Mouse (Mus musculus): ENCODE results near the gene Hormad2.

DNA sequence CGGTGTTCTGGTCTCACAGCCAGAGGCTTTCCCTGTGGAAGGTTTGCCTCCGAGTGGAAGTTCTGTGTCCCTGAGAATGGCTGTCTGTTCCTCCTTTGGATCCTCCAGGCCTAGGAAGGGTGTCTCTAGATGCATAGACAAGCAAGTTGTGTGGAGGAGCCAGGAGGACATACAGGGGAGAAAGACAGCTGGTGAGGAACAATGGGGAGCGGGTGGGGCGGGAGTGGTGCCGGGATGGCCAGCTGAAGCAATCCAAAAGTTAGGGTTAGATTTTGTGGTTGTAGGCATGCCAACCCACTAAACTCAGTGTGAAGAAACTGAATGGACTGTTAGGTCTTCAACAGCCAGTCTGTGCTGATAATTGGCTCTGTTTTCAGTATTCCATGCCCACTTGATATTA is 30.8 kb upstream of the Hormad2 start:
- TF ChIP-seq MAFK (IDR thresholded peaks at IDR 0.05; ENCODE audit: borderline replicate concordance, low read depth, low read length) (no peak), EP300 (IDR thresholded peaks at IDR 0.05; ENCODE audit: low read depth in 1 of 2, low read length in 2 of 2) (no peak), ZKSCAN1 (IDR thresholded peaks at IDR 0.05; ENCODE audit: low read depth, low read length) (no peak), CHD2 (IDR thresholded peaks at IDR 0.05; ENCODE audit: low read length) (no peak), CHD1 (IDR thresholded peaks at IDR 0.05; ENCODE audit: low read depth, low read length) (no peak), POLR2A (IDR thresholded peaks at IDR 0.05; ENCODE audit: control insufficient read depth in 1 of 2, insufficient read depth in 1 of 2, low read depth in 1 of 2, low read length in 2 of 2, poor library complexity in 1 of 2) (no peak), MXI1 (IDR thresholded peaks at IDR 0.05; ENCODE audit: low read depth, low read length) (no peak)
